Mouse (Mus musculus): Measurements from ENCODE around the gene Lmx1b. TPM values are rescaled to one million over a fixed set of nuclear protein-coding genes. Genes with fewer than 3 reads are reported as not detected.

The Lmx1b gene
- polyA plus RNA-seq, 1 experiment from 2014 or later: not detected

- no peak for DNase-seq
- no peak overlapping the region for H3K4me2 ChIP-seq (ENCODE audit: low read depth, low read length)
- no peak for ATAC-seq
Measured at GRCm38 (mm10) chr2:33515431-33515830, 124.9 kb downstream of the Lmx1b start.

More at GRCm38 (mm10) chr2:33515431-33515830, 124.9 kb downstream of the Lmx1b start:
- WGBS (ENCODE audit: insufficient replicate concordance): 79% methylated on average over 8 of the region's 8 CpGs
- Histone ChIP-seq H3K9ac (replicated peaks) (no peak overlapping the region), H3K27me3 (ENCODE audit: insufficient read depth, low read length) (no peaks in the 10 kb centered on the region), H3K9me3 (ENCODE audit: low read length) (no peaks in the 10 kb centered on the region), H3K36me3 (replicated peaks; ENCODE audit: insufficient read depth, low read length) (no peaks in the 10 kb centered on the region), H3K4me1 (ENCODE audit: insufficient read depth) (no peaks in the 10 kb centered on the region), H3K27ac (ENCODE audit: low read depth) (no peak overlapping the region), H3K4me3 (ENCODE audit: low read depth, low read length) (no peak overlapping the region)
- TF ChIP-seq CTCF (IDR thresholded peaks at IDR 0.05; ENCODE audit: low read depth) (no peak), EP300 (IDR thresholded peaks at IDR 0.05; ENCODE audit: low read depth) (no peak)

Other genes starting within 250 kb of the Lmx1b start
- 0.98 and 1.1 TPM in 2 replicates for gene Zbtb34, start 209.2 kb downstream of the Lmx1b start, polyA plus RNA-seq (2015; fragmentation: Nextera tagmentation; extraction: Ambion mirVana)
- gene Zbtb43, start 172.0 kb downstream of the Lmx1b start, polyA plus RNA-seq (2015; fragmentation: Nextera tagmentation; extraction: Ambion mirVana): 6.1 and 8.0 TPM in 2 replicates
- 7.8 and 8.1 TPM in 2 replicates for gene Mvb12b, start 247.4 kb upstream of the Lmx1b start, polyA plus RNA-seq (2015; fragmentation: Nextera tagmentation; extraction: Ambion mirVana)